Mouse (Mus musculus) macrophage (primary cell): ENCODE results near the gene Pcgf6. TPM values are rescaled to one million over a fixed set of nuclear protein-coding genes. Genes with fewer than 3 reads are reported as not detected.
A peak's percentile ranks its signal among the peaks of the same experiment; 100 is the strongest.
"Not testable (repeated sequence)": the region's sequence is repeated elsewhere in the genome, so short reads cannot be mapped to it uniquely, and the experiment has no call there.

ENCODE experiments used
- H3K27ac ChIP-seq: fragments of 350-480 bp; formaldehyde crosslinking; 2 replicates; pipeline ENCODE4 v1.9.0; 2021
- H3K36me3 ChIP-seq: fragments of 350-480 bp; formaldehyde crosslinking; 2 replicates; pipeline ENCODE4 v1.9.0; 2021; ENCODE audit errors: inconsistent target
- H3K4me3 ChIP-seq: fragments of 350-480 bp; formaldehyde crosslinking; 2 replicates; pipeline ENCODE4 v1.9.0; 2021; ENCODE audit errors: inconsistent target
- H3K79me2 ChIP-seq: fragments of 350-480 bp; formaldehyde crosslinking; 2 replicates; pipeline ENCODE4 v1.9.0; 2021; ENCODE audit errors: inconsistent target
- WGBS: methylation state at CpG from one replicate; pipeline ENCODE4 v1.1.7; 2026; ENCODE audit warnings: inconsistent platforms; ENCODE audit not compliant: missing documents; 5-methylcytosine and 5-hydroxymethylcytosine counted together
- polyA plus RNA-seq: library from polyadenylated mRNA; stranded (reverse); fragments of 250-400 nt; gene quantifications from 3 replicates; pipeline ENCODE4 v1.2.4, GENCODE M21; 2018; ENCODE audit warnings: inconsistent platforms

Gene Pcgf6
- polyA plus RNA-seq, 1 experiment from 2014 or later: 4.3 TPM

DNA sequence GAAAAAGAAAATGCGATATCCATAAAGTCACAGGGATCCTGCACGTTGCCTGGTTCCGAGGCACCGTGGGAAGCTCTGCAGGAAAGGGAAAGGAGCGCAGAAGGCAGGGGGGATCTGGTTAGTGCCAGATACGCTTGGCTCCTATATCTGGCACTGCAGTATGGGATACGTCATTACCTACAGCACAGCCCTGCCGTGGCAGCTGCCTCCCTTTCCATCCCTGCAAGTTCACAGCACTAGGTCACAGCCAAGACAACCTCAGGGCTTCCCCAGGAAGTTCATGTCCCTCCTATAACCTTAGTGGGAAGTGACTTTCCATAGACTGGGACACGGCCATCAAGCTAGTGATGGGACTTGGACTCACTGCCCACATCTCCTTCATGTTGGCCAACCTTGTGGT, 54.6 kb downstream of the Pcgf6 start:
- Histone ChIP-seq H3K4me3 (no peak overlapping the region), H3K36me3 (no peaks in the 10 kb centered on the region)
- 85% methylated on average over 9 of the region's 9 CpGs for WGBS

DNA sequence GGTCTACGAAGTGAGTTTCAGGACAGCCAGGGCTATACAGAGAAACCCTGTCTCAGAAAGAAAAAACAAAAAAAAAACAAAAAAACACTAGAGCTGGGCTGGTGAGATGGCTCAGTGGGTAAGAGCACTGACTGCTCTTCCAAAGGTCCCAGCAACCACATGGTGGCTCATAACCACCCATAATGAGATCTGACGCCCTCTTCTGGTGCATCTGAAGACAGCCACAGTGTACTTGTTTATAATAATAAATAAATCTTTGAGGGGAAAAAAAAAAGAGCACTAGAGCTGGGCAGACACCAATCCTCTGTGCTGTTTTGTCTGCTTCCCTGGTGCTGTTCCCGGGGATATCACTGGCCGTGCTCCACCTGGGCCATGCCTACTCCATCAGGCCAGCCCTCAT, 58.4 kb downstream of the Pcgf6 start:
- H3K36me3 ChIP-seq, H3K4me3 ChIP-seq, H3K27ac ChIP-seq, H3K79me2 ChIP-seq: not testable (repeated sequence)
- 75% methylated on average over 4 of the region's 4 CpGs for WGBS

More for the DNA sequence above, 54.6 kb downstream of the Pcgf6 start:
- no peaks in the 10 kb centered on the region for H3K79me2 ChIP-seq
- no peak overlapping the region for H3K27ac ChIP-seq

DNA sequence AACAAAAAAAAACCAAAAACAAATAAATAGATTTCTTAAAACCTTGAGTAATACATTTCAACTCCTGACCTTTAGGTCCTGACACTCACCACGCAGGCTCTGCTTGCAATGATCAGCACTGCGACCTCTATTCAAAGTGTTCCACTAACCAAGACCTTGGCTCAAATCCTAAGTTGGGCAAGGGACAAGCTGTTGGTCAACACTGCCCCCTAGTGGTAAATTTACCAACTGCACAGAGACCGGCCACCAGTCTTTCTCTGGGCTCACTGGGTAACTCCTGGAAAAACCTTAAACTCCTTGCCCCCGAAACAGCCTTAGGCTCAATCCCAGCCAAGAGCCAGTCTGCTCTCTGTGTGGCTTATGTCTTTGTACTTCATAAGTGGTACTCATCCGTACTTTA, 59.6 kb downstream of the Pcgf6 start:
- WGBS: 9% methylated on average over 5 of the region's 5 CpGs
- Histone ChIP-seq H3K27ac (no peak overlapping the region), H3K36me3 (no peaks in the 10 kb centered on the region), H3K4me3 (no peak overlapping the region), H3K79me2 (no peaks in the 10 kb centered on the region)

GRCm38 (mm10) chr19:46990625-46991024, 60.1 kb downstream of the Pcgf6 start:
- H3K4me3 ChIP-seq, H3K79me2 ChIP-seq, H3K27ac ChIP-seq, H3K36me3 ChIP-seq: not testable (repeated sequence)
- WGBS: 39% methylated on average over 2 of the region's 8 CpGs

DNA sequence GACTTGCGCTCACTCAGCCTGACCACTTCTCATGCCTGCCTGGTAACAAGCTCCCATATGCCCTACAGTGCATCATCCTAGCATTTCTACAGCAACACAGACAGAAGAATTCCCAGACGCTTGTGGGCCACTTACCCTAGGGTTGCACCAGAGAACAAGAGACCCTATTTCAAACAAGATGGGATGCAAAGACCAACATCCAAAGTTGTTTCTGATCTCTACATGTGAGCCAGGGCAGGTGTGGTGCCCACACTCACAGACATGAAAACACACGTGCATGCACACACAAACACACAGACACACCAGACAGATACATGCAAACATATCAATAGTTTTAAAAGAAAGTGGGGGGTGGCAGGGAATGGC, 60.6 kb downstream of the Pcgf6 start:
- Histone ChIP-seq H3K27ac (no peak overlapping the region), H3K36me3 (no peaks in the 10 kb centered on the region), H3K4me3 (no peak overlapping the region), H3K79me2 (no peaks in the 10 kb centered on the region)
- WGBS: 98% methylated on average over 3 of the region's 3 CpGs

GRCm38 (mm10) chr19:46989479-46990152, 61.1 kb downstream of the Pcgf6 start:
- no peaks in the 10 kb centered on the region for H3K79me2 ChIP-seq
- no peak overlapping the region for H3K27ac ChIP-seq
- H3K36me3 ChIP-seq: no peaks in the 10 kb centered on the region
- 78% methylated on average over 20 of the region's 20 CpGs for WGBS
- no peak overlapping the region for H3K4me3 ChIP-seq

GRCm38 (mm10) chr19:46988231-46989087, 62.2 kb downstream of the Pcgf6 start:
- H3K36me3 ChIP-seq: no peaks in the 10 kb centered on the region
- H3K27ac ChIP-seq: peak overlapping the region; percentile 85
- WGBS: 26% methylated on average over 16 of the region's 16 CpGs
- peak overlapping the region; percentile 14 for H3K4me3 ChIP-seq
- H3K79me2 ChIP-seq: no peaks in the 10 kb centered on the region

DNA sequence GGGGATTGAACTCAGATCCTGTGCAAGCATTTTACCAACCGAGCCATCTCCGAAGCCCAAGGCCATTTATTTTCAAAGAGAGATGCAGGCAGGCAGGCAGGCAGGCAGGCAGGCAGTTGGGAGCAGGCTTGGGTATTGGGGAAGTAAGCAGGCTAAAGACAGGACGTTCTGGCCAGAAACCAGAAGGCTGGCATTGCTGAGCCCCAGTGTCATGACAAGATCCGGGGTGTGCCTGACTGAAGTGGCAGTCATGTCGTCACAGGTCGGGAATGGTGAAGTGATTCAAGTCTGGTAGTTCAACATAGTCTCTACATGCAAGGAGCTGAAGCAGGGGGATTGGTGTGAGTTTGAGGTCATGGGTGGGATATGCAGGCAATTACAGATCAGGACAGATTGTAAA, 63.1 kb downstream of the Pcgf6 start:
- Histone ChIP-seq H3K4me3 (peak overlapping the region; percentile 14), H3K36me3 (no peaks in the 10 kb centered on the region), H3K27ac (peak overlapping the region; percentile 85), H3K79me2 (no peaks in the 10 kb centered on the region)
- 17% methylated on average over 6 of the region's 6 CpGs for WGBS

DNA sequence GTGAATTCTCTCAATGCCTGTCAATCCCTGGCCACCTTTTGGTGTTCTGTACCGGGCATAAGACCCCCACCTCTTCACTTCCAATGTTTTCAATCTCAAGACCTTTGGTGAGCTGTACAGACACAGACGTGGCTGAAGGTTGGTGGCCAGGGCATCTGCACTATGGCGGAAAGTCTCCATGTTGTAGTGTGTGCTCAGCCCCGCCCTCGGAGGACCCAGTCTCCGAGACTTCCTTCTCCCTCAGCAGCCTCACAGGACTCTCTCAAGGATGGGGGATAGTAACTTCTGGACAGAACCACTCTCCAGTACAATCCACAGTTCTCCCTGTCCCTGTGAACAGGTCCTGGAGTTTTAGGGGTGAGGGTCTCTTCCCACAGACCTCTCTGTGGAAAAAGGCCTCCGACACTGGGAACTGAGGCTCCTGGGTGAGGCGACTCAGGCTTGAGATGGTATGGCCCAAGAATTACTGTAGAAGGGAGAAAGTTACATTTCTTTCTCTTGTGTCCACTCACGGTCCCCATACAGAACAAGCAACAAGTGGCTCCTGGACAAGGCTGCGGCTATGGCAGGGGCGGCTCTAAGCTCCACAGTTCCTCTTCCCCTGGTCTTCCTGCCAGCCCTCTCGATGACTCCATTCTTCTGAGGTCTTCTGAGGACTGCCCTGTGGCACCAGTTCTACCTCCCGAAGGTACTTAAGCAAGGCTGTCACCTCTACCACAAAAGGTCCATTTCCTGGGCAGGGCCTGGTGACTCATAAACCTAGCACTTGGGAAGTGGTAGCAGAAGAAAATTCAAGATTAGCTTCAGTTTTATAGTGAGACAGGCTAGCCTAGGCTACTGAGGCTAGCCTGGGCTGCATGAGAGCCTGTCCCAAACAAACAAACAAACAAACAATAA, 65.7 kb downstream of the Pcgf6 start:
- Histone ChIP-seq H3K4me3 (no peak overlapping the region), H3K27ac (peak overlapping the region; percentile 67), H3K36me3 (no peaks in the 10 kb centered on the region), H3K79me2 (no peaks in the 10 kb centered on the region)
- 43% methylated on average over 13 of the region's 13 CpGs for WGBS

DNA sequence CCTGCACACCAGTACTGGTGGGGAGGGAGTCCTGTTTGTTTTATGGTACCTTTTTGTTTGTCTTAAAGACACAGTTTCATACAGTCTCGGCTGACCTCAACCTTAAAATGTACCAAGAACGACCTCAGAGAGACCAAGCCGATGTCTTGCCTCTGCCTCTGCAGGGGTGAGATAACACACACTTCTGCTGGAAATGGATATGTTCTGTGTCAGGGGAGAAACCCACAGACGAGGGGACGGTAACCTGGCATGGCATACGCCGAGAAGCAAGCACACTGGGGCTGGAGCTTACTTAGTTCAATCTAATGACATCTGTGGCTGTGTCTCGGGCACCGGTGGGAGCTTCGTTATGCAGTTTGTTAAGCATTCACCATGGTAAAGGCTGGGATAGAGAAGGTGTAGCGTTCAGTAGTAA, 66.7 kb downstream of the Pcgf6 start:
- Histone ChIP-seq H3K79me2 (no peaks in the 10 kb centered on the region), H3K4me3 (no peak overlapping the region), H3K36me3 (no peaks in the 10 kb centered on the region), H3K27ac (peak overlapping the region; percentile 31)
- WGBS: 38% methylated on average over 10 of the region's 11 CpGs

Other genes starting within 250 kb of the Pcgf6 start
- not detected in 3 replicates for gene Ina, start 36.2 kb downstream of the Pcgf6 start, polyA plus RNA-seq
- 37.6 to 49.9 TPM (median 47.8 TPM) in 3 replicates for gene Nt5c2, start 35.8 kb downstream of the Pcgf6 start, polyA plus RNA-seq
- gene Taf5, start 16.8 kb upstream of the Pcgf6 start, polyA plus RNA-seq: 3.1 to 3.3 TPM (median 3.2 TPM) in 3 replicates
- 471 to 670 TPM (median 529 TPM) in 3 replicates for gene Usmg5, start 39.7 kb upstream of the Pcgf6 start, polyA plus RNA-seq
- 9.7 to 16.3 TPM (median 12.2 TPM) in 3 replicates for gene Pdcd11, start 39.9 kb upstream of the Pcgf6 start, polyA plus RNA-seq
- gene Calhm2, start 87.4 kb upstream of the Pcgf6 start, polyA plus RNA-seq: 9.2 to 20.5 TPM (median 12.1 TPM) in 3 replicates
- not detected in 3 replicates for gene Calhm1, start 93.3 kb upstream of the Pcgf6 start, polyA plus RNA-seq
- gene Calhm3, start 106.9 kb upstream of the Pcgf6 start, polyA plus RNA-seq: not detected in 3 replicates
- 0.17 to 0.48 TPM (median 0.21 TPM) in 3 replicates for gene Neurl1a, start 127.9 kb upstream of the Pcgf6 start, polyA plus RNA-seq